Mouse (Mus musculus): ENCODE measurements around the gene Gm5901.

Gene Gm5901

GRCm38 (mm10) chr7:105404268-105404667 lies 29.4 kb downstream of the Gm5901 start, which contains the start of gene Cnga4:
TSS of gene Cnga4 (plus strand) at chr7:105404568.
- in situ Hi-C loops (cut with MboI, MseI), result loop anchor here (5.0 to 25.0 kb wide), 4 partner anchors 228 to 1117 kb away; partner anchors contain the start of genes Ilk, Rrp8, Trim3 and Trim5

- in situ Hi-C loops (cut with MboI, MseI), result loop anchor here (10.0 to 25.0 kb wide), 2 partner anchors 398 to 1119 kb away; partner anchors contain the start of gene Trim5
These were observed 31.5 kb downstream of the Gm5901 start for GRCm38 (mm10) chr7:105406322-105406721.

GRCm38 (mm10) chr7:105411874-105412632 lies 37.2 kb downstream of the Gm5901 start:
- in situ Hi-C loops (cut with MboI, MseI), result loop anchor here (5.0 to 25.0 kb wide), 2 partner anchors 115 to 1125 kb away; partner anchors contain the start of gene Trim5

- in situ Hi-C loops (cut with MboI, MseI), result loop anchor here (5.0 to 25.0 kb wide), 2 partner anchors 113 to 1127 kb away; partner anchors contain the start of gene Trim5
These were observed 39.5 kb downstream of the Gm5901 start for GRCm38 (mm10) chr7:105414385-105414784.

GRCm38 (mm10) chr7:105416529-105416928 lies 41.7 kb downstream of the Gm5901 start:
- in situ Hi-C loops (cut with MboI, MseI), result loop anchor here (25.0 kb wide), 1 partner anchor 1129 kb away; the partner anchor contains the start of gene Trim5

- in situ Hi-C loops (cut with MboI, MseI), result loop anchor here (25.0 kb wide), 1 partner anchor 1131 kb away; the partner anchor contains the start of gene Trim5
These were observed 43.3 kb downstream of the Gm5901 start for GRCm38 (mm10) chr7:105418106-105418505.

GRCm38 (mm10) chr7:105420903-105421302 lies 46.1 kb downstream of the Gm5901 start:
- in situ Hi-C loops (cut with MboI, MseI), result loop anchor here (25.0 kb wide), 1 partner anchor 1134 kb away; the partner anchor contains the start of gene Trim5

GRCm38 (mm10) chr7:105424368-105424767 lies 49.5 kb downstream of the Gm5901 start:
- in situ Hi-C loops (cut with MboI, MseI), result loop anchor here (25.0 kb wide), 1 partner anchor 1137 kb away; the partner anchor contains the start of gene Trim5

GRCm38 (mm10) chr7:105425424-105426043 lies 50.7 kb downstream of the Gm5901 start, which contains the start of gene Cckbr:
TSS of gene Cckbr (plus strand) at chr7:105425731.
- in situ Hi-C loops (cut with MboI, MseI), result no loop called here

- in situ Hi-C loops (cut with MboI, MseI), result no loop called here
These were observed 51.2 kb downstream of the Gm5901 start for GRCm38 (mm10) chr7:105426051-105426450.

Data from regulatory T cell (primary cell).